Mouse (Mus musculus) erythroblast, embryonic 14.5 days (primary cell): ENCODE measurements at regions not wholly inside any gene's neighbourhood (a gene's known extent, or its start where the extent isn't known, plus 50 kb on each side); places are given as distances from the start of the nearest gene placed in this dataset.

Experiments
- GATA1 ChIP-seq: IDR thresholded peaks from 2 replicates; pipeline ENCODE4 v1.6.1; 2012; ENCODE audit warnings: low read length, inconsistent platforms, mixed read lengths
- TAL1 ChIP-seq: IDR thresholded peaks from 3 replicates; pipeline ENCODE4 v1.6.1; 2012; ENCODE audit warnings: low read length, inconsistent platforms, mixed read lengths

- TF ChIP-seq GATA1 (no peak), TAL1 (no peak)
These were observed 146.6 kb downstream of the Zfp36l1 start for GRCm38 (mm10) chr12:79966289-79966615.
